Mouse (Mus musculus) T-cell, adult 66 days (primary cell): ENCODE results near the gene Aspm. TPM values are rescaled to one million over a fixed set of nuclear protein-coding genes. Genes with fewer than 3 reads are reported as not detected.

ENCODE experiments used
- total RNA-seq, 2 experiments: library from RNA; stranded (reverse); gene quantifications; 3 replicates in 1 of 2; 4 replicates in 1 of 2; pipeline ENCODE4 v1.2.4; 2023

The Aspm gene
- total RNA-seq: 1 to 10 TPM; 1.7 to 4.1 TPM

GRCm38 (mm10) chr1:139454340-139455225, at the start of gene Aspm:
Gene Aspm (plus strand): TSS chr1:139454772.

GRCm38 (mm10) chr1:139421875-139422791, 32.4 kb upstream of the Aspm start, which contains the start of gene Zbtb41:
Gene Zbtb41 (plus strand): TSS chr1:139422288.

GRCm38 (mm10) chr1:139501258-139501752, 46.7 kb downstream of the Aspm start, which contains the start of gene F13b:
Gene F13b (plus strand): TSS chr1:139501702.

Other genes starting within 250 kb of the Aspm start
- not detected for gene Crb1, start 77.7 kb upstream of the Aspm start, total RNA-seq
- gene Zbtb41, start 32.5 kb upstream of the Aspm start, total RNA-seq: 10 to 100 TPM; 23.2 to 24.4 TPM
- gene F13b, start 46.9 kb downstream of the Aspm start, total RNA-seq: not detected
- not detected for gene Cfhr1, start 105.5 kb downstream of the Aspm start, total RNA-seq